Mouse (Mus musculus) forebrain, embryonic 14.5 days (tissue): ENCODE data around the gene Zbtb2. TPM values are rescaled to one million over a fixed set of nuclear protein-coding genes. Genes with fewer than 3 reads are reported as not detected.

ENCODE experiments used
- ATAC-seq: fragments of 200-750 bp; cut with Nextera tagmentation; 2 replicates; pipeline ENCODE4 v1.8.0; 2017; ENCODE audit warnings: mild to moderate bottlenecking, moderate library complexity
- DNase-seq: peaks from one replicate; pipeline ENCODE4 v3.0.0-alpha.2; 2015; ENCODE audit warnings: low spot score
- H3K27ac ChIP-seq: fragments of 300-500 bp; sonication (generic); 2 replicates; pipeline ENCODE4 v1.5.1; 2014; ENCODE audit warnings: low read depth, mild to moderate bottlenecking, control low read depth, low read length, moderate library complexity
- H3K27me3 ChIP-seq: fragments of 300-500 bp; sonication (generic); replicated peaks from 2 replicates; pipeline ENCODE4 v1.6.1; 2014; ENCODE audit warnings: low read length, control low read depth, mixed read lengths; ENCODE audit not compliant: control insufficient read depth, insufficient read depth
- H3K36me3 ChIP-seq: fragments of 300-500 bp; sonication (generic); 2 replicates; pipeline ENCODE4 v1.6.1; 2014; ENCODE audit warnings: low read length, control low read depth; ENCODE audit not compliant: control insufficient read depth, insufficient read depth
- H3K4me1 ChIP-seq: fragments of 300-500 bp; sonication (generic); 2 replicates; pipeline ENCODE4 v1.6.1; 2014; ENCODE audit warnings: antibody characterized with exemption, low read length, control low read depth; ENCODE audit not compliant: control insufficient read depth, insufficient read depth
- H3K4me2 ChIP-seq: fragments of 300-500 bp; sonication (generic); 2 replicates; pipeline ENCODE4 v1.6.1; 2014; ENCODE audit warnings: mild to moderate bottlenecking, control low read depth, low read length
- H3K4me3 ChIP-seq: fragments of 300-500 bp; sonication (generic); 2 replicates; pipeline ENCODE4 v1.5.1; 2014; ENCODE audit warnings: low read depth, low read length, control low read depth
- H3K9ac ChIP-seq: fragments of 300-500 bp; sonication (generic); 2 replicates; pipeline ENCODE4 v1.6.1; 2014; ENCODE audit warnings: mild to moderate bottlenecking, low read length, control low read depth, moderate library complexity
- H3K9me3 ChIP-seq: fragments of 300-500 bp; sonication (generic); replicated peaks from 2 replicates; pipeline ENCODE4 v1.6.1; 2016; ENCODE audit warnings: low read length, control low read depth, mixed read lengths; ENCODE audit not compliant: control insufficient read depth
- WGBS: fragments of 180-500 bp; shearing (Covaris S2); extraction: QIAGEN DNeasy Blood & Tissue Kit; methylation state at CpG from one replicate; pipeline ENCODE4 v1.1.7; 2014; 5-methylcytosine and 5-hydroxymethylcytosine counted together
- polyA plus RNA-seq: library from polyadenylated mRNA; unstranded; fragments of >200 nt; fragmentation: Nextera tagmentation; extraction: Ambion mirVana; gene quantifications from 2 replicates; pipeline ENCODE4 v1.2.1, GENCODE M21; 2014

The Zbtb2 gene
- polyA plus RNA-seq, 1 experiment from 2014 or later, result 16.5 TPM

- DNase-seq (no peak), ATAC-seq (no peak)
- no peak overlapping the region for H3K27ac ChIP-seq
- H3K9ac ChIP-seq, result peak overlapping the region; percentile 98
- H3K4me1 ChIP-seq, result peaks cover 21% of the 10 kb centered on the region
- 59% methylated on average over 5 of the region's 5 CpGs for WGBS
- no peaks in the 10 kb centered on the region for H3K27me3 ChIP-seq
- no peaks in the 10 kb centered on the region for H3K9me3 ChIP-seq
- H3K36me3 ChIP-seq, result peaks cover 11% of the 10 kb centered on the region; the same call in 1 of the 2 replicates
- H3K4me2 ChIP-seq, result peak overlapping the region; percentile 77
- H3K4me3 ChIP-seq, result peak overlapping the region; percentile 94
Measured at GRCm38 (mm10) chr10:4389461-4390112, 1.7 kb upstream of the Zbtb2 start.

- ATAC-seq (no peak), DNase-seq (no peak)
- Histone ChIP-seq H3K4me1 (peaks cover 21% of the 10 kb centered on the region), H3K36me3 (peaks cover 6% of the 10 kb centered on the region; the same call in 1 of the 2 replicates), H3K27me3 (no peaks in the 10 kb centered on the region), H3K4me3 (peak overlapping the region; percentile 94), H3K4me2 (peak overlapping the region; percentile 77), H3K9me3 (no peaks in the 10 kb centered on the region), H3K27ac (no peak overlapping the region), H3K9ac (peak overlapping the region; percentile 98)
- WGBS, result 30% methylated on average over 10 of the region's 10 CpGs
Measured at GRCm38 (mm10) chr10:4389036-4389435, 1.1 kb upstream of the Zbtb2 start.

DNA sequence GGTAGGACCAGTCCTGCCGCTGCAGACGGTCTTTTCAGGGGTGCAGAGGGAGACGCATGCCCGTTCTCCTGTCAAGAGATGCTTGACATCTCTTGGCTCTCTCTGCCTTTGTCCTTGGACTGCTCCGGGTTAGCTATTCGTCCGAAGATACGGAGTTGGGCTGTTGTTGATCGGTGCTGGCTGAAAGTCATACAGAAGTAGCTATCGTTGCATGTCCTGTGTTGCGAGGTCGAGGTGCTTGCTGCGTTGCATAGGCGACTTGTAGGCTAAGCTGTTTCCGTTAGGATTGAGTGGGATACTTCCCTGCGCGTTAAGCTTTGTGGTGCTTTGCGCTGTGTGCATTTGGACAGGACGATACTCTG is 457 bp upstream of the Zbtb2 start:
- H3K9me3 ChIP-seq, result no peaks in the 10 kb centered on the region
- no peaks in the 10 kb centered on the region for H3K27me3 ChIP-seq
- ATAC-seq (no peak), DNase-seq (no peak)
- H3K4me1 ChIP-seq, result peaks cover 21% of the 10 kb centered on the region
- peaks cover 4% of the 10 kb centered on the region; the same call in 1 of the 2 replicates for H3K36me3 ChIP-seq
- H3K9ac ChIP-seq, result peak overlapping the region; percentile 98
- H3K4me2 ChIP-seq, result peak overlapping the region; percentile 77
- H3K27ac ChIP-seq, result peak overlapping the region; percentile 99
- peak overlapping the region; percentile 94 for H3K4me3 ChIP-seq
- WGBS, result under 1% methylated on average over 19 of the region's 19 CpGs

- no peaks in the 10 kb centered on the region for H3K27me3 ChIP-seq
- H3K9me3 ChIP-seq, result no peaks in the 10 kb centered on the region
- peak overlapping the region; percentile 94 for H3K4me3 ChIP-seq
- peak overlapping the region; percentile 98 for H3K9ac ChIP-seq
- peak; percentile 93 for ATAC-seq
- peaks cover 21% of the 10 kb centered on the region for H3K4me1 ChIP-seq
- H3K4me2 ChIP-seq, result peak overlapping the region; percentile 77
- peak; percentile 97 for DNase-seq
- H3K36me3 ChIP-seq, result no peaks in the 10 kb centered on the region
- WGBS, result under 1% methylated on average over 60 of the region's 133 CpGs
- H3K27ac ChIP-seq, result peak overlapping the region; percentile 99
Measured at GRCm38 (mm10) chr10:4386609-4387591, 1.0 kb downstream of the Zbtb2 start.

DNA sequence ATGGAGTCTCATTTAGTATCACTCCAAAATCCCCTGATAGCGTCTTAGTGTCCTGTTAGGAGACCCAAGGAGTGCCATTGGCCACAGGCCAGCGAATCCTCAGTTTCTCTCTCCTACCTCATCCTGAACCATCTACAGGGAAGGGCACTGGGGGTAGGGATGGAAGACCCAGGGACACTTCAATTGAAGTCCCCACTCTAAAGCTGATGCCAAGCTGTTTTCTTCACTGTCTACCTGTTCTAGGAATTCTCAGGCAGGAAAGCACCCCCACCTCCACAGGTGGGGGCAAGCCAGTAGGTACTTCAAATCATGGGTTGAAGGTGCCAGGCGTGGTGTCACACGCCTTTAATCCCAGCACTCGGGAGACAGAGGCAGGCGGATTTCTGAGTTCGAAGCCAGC is 3.7 kb downstream of the Zbtb2 start:
- no peak overlapping the region for H3K9ac ChIP-seq
- peaks cover 6% of the 10 kb centered on the region for H3K4me1 ChIP-seq
- H3K9me3 ChIP-seq, result no peaks in the 10 kb centered on the region
- WGBS, result 90% methylated on average over 7 of the region's 7 CpGs
- DNase-seq (no peak), ATAC-seq (no peak)
- H3K27me3 ChIP-seq, result no peaks in the 10 kb centered on the region
- H3K36me3 ChIP-seq, result no peaks in the 10 kb centered on the region
- no peak overlapping the region for H3K4me2 ChIP-seq
- H3K4me3 ChIP-seq, result no peak overlapping the region
- no peak overlapping the region for H3K27ac ChIP-seq

- Histone ChIP-seq H3K9me3 (no peaks in the 10 kb centered on the region), H3K36me3 (no peaks in the 10 kb centered on the region), H3K9ac (no peak overlapping the region), H3K27me3 (no peaks in the 10 kb centered on the region), H3K4me2 (no peak overlapping the region), H3K4me1 (no peaks in the 10 kb centered on the region), H3K27ac (no peak overlapping the region), H3K4me3 (no peak overlapping the region)
- WGBS, result 97% methylated on average over 5 of the region's 5 CpGs
- no peak for ATAC-seq
- DNase-seq, result no peak
Measured at GRCm38 (mm10) chr10:4380748-4381147, 7.2 kb downstream of the Zbtb2 start.

- H3K36me3 ChIP-seq, result peaks cover 9% of the 10 kb centered on the region; the same call in 1 of the 2 replicates
- H3K9ac ChIP-seq, result no peak overlapping the region
- WGBS, result 90% methylated on average over 7 of the region's 7 CpGs
- no peaks in the 10 kb centered on the region for H3K27me3 ChIP-seq
- DNase-seq (no peak), ATAC-seq (no peak)
- no peak overlapping the region for H3K4me2 ChIP-seq
- H3K9me3 ChIP-seq, result no peaks in the 10 kb centered on the region
- no peaks in the 10 kb centered on the region for H3K4me1 ChIP-seq
- H3K4me3 ChIP-seq, result no peak overlapping the region
- H3K27ac ChIP-seq, result no peak overlapping the region
Measured at GRCm38 (mm10) chr10:4376931-4377330, 11.0 kb downstream of the Zbtb2 start.

GRCm38 (mm10) chr10:4376461-4376860 is 11.4 kb downstream of the Zbtb2 start:
- WGBS, result 82% methylated on average over 7 of the region's 7 CpGs
- no peak for DNase-seq

More at GRCm38 (mm10) chr10:4376461-4376860, 11.4 kb downstream of the Zbtb2 start:
- peaks cover 9% of the 10 kb centered on the region; the same call in 1 of the 2 replicates for H3K36me3 ChIP-seq
- no peak overlapping the region for H3K4me2 ChIP-seq
- H3K27me3 ChIP-seq, result no peaks in the 10 kb centered on the region
- H3K4me3 ChIP-seq, result no peak overlapping the region
- ATAC-seq, result no peak
- no peaks in the 10 kb centered on the region for H3K4me1 ChIP-seq
- no peaks in the 10 kb centered on the region for H3K9me3 ChIP-seq
- no peak overlapping the region for H3K27ac ChIP-seq
- H3K9ac ChIP-seq, result no peak overlapping the region
